Mouse (Mus musculus) kidney, adult 11 months (tissue): ENCODE data around the gene Rhobtb1.

Experiments
- DNase-seq: peaks from one replicate; pipeline ENCODE4 v3.0.0; 2022

The Rhobtb1 gene

DNA sequence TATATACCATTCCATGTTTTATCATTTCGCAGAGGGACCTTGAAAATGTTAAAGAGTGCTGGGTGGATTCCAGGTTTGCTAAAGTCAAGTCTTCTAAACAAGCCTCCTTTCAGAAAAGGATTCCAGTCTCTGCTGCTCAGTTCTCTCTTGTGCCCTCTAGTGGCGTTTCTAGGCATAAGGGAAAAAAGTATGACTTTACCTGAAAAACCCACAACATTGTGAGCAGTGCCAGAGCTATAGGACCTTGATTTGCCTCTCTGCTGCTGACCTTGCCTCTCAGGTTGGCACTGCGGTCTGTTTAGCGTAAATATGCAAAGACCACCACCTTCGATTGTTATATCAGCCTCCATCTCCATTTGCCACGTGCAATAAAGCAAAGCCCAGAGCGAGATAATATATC lies 13.9 kb downstream of the Rhobtb1 start:
- no peak for DNase-seq

DNA sequence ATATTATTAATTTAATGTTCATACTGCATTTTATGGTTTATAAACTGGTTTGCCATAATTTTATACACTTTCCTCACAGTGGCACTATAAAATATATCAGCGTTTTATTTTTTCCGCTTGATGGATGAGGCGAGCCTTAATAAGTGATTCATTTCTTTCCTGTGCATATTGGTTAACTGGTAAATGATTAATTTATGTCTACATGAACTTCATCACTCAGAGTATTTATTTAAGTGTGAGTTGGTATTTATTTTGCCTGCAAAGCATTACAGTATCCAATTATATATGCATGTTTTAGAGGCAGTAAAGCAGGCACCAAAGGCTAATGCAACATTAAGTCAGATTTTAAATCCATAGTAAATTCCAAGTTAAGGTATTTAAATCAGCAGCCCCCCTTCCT lies 14.6 kb downstream of the Rhobtb1 start:
- no peak for DNase-seq

DNA sequence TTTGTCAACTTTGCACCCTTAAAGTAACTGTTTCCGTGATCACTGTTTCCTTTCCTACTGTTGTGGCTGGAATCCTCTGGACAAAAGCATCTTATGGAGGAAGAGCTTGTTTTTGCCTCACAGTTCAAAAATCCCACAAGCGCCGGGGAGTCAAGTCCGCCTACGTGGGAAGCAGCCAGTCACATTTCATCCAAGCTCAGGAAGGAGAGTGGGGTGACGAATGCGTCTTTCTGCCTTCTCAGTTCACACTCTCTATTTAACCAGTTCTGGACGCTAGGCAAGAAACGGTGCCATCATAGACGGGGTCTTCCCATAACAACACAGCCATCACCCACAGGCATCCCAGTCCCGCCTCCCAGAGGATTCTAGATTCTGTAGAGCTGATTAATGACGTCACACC lies 15.3 kb downstream of the Rhobtb1 start:
- no peak for DNase-seq

DNA sequence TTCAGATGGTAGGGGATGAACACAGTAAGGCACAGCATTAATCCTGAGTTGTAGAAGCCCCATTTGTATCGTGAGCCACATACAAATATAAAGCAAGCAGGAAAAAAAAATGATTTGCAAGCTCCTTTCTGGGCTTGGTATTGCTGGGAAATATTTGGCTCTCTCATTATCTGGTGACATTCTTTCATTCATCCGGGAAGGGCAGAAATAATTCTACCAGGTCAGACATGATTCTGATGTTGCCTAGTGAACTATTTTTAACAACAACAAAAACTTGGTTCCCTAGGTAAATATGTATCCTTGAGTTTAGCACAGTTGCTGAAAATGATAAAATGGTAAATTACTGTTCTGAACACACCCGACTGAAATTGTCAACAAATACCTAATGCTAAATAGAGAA lies 21.2 kb downstream of the Rhobtb1 start:
- DNase-seq: no peak

DNA sequence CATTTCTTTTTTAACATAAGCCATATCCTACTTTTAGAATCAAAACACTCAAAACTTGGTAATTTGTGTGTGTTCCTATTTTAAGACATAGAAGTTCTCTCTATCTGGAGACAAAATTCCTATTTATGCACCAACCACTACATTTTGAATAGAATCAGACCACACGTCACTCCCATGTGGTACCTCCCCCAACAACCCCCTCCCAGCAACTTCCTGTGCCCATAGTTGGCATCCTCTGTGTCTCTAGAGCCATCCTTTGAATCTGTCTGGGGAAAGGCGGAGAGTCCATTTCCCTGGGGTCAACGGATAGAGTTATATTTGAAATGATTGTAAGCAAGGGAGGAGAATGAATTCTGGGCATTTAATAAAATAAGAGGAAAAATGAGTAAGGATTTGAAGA lies 24.9 kb downstream of the Rhobtb1 start:
- DNase-seq: no peak

DNA sequence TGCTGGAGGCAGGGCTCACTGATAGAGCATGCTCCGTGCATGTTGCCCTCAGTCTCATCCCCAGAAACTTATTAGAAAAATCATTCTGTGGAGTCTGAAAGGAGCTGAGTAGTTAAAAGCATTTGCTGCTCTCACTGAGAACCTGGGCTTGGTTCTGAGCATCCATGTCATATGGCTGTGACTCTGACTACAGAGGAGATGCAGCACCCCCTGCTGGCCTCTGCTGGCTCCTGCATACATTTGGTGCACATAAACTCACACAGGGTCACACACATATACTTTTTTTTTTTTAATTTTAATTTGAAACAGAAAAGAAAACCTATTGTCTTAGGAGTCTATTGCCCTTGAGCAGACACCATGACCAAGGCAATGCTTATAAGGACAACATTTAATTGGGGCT lies 28.1 kb downstream of the Rhobtb1 start:
- DNase-seq: no peak

DNA sequence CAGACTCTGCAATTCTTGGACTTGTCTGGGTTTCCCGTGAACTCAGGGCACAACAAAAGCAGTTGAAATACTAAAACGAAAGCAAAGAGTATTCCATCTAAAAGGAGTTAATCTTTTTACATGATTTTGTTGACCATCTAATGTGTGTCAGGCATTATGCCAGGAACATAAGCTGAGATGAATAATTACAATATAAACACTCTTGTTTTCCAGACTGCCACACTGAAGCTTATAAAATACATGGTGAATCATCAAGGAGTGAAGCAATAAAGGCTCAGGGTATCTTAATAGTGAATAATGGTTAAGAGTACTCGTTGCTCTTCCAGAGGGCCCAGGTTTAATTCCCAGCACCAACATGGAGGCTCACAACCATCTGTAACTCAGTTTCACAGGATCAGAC lies 29.8 kb downstream of the Rhobtb1 start:
- no peak for DNase-seq

DNA sequence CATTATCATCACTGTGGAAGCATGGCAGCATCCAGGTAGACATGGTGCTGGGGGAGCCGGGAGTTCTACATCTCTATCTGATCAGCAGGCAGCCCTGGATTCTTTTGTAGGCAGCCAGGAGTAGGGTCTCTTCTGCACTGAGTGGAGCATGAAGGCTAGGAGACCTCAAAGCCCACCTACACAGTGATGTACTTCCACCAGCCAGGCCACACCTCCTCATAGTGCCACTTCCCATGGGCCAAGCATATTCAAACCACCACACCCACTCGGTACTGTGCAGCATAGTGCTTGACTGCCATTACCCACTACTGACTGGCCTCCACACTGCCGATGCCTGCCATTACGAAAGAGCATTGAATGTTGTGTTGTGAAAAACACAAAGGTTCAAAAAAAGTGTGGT lies 33.7 kb downstream of the Rhobtb1 start:
- DNase-seq: no peak

DNA sequence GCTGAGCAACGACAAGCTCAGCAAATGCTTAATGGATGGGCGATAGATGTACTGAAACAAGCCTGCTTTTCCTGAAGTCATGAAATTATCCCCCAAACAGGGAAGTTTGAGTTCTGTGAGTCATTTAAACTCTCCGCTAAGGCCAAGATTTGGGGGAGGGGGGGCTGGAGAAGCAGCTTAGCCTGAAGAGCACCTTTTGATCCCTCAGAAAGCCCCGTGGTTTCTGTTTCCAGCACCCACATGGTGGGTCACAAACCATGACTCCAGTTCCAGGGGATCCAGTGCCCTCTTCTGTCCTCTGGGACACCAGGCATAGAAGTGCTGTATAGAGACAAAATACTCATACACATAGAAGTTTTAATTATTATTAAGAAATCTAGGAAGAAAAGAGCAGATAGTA lies 34.2 kb downstream of the Rhobtb1 start:
- DNase-seq: no peak

DNA sequence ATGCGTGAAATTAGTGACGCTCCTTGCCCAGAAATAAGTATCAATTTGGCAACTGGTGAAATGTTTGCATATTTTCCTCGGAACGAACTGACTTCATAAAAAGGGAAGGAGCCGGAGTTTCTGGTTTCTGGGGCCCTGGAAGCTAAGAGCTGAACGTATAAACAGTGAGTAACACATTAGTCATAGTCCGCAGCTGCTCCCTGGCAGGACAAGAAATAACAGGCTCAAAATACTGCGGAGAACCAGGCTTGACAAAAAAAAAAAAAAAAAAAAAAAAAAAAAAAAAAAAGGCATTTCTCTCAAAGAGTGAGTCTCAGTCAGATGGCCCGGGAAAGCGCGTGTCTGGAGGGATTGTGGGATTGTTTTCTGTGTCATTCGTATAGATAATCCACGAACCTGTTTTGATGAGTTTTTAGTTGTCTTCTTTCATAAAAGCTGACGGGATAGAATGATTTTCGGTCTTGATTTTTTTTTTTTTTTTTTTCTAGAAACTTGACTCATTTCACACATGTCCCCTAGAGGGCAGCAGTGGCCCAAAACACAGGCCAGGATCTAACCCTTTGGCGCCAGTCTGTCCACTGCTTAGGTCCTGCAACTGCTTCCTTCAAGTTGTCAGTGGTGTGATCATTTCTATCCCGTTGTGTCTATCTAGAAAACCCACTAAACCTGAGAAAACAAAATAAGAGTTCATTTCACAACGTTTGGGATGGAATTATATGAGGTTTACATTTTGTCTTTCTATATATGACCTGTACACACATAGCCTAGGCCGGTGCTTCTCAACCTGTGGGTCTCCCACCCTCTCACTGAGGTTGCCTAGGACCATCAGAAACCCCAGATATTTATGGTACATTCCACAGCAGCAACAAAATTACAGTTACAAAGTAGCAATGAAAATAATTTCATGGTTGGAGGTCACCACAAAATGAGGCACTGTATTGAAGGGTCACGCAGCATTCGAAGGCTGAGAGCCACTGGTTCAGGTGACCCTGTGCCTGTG lies 35.0 kb downstream of the Rhobtb1 start:
- peak; percentile 64 for DNase-seq

DNA sequence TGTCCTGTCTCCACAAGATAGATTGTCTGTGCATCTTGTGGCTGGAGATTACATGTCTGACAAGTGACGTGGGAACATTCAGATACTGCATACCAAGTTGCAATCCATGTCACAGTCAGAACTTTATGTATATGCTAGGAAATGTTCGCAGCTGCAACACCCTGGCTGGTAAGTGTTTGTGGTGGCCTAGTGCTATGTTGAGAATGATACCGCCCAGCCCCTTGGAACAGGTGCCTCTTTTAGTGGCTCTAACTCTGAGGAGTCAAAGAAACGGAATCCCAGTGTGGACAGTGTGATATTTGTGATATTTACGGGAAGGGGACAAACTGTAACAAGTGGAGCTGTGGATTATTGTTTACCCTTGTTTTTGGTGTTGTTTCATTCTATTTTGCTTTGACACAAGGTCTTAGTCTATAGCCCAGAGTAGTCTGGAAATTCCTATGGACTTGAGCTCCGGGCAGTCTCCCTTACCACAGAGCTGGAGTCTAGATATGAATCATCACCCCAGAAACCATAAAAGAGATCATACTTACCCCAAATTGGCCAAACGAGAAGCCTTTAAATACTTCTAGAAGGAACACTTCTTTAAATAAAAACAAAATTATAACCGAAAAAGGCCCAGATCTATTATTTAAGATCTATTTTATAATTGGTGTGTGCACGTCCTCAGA lies 36.7 kb downstream of the Rhobtb1 start:
- no peak for DNase-seq

DNA sequence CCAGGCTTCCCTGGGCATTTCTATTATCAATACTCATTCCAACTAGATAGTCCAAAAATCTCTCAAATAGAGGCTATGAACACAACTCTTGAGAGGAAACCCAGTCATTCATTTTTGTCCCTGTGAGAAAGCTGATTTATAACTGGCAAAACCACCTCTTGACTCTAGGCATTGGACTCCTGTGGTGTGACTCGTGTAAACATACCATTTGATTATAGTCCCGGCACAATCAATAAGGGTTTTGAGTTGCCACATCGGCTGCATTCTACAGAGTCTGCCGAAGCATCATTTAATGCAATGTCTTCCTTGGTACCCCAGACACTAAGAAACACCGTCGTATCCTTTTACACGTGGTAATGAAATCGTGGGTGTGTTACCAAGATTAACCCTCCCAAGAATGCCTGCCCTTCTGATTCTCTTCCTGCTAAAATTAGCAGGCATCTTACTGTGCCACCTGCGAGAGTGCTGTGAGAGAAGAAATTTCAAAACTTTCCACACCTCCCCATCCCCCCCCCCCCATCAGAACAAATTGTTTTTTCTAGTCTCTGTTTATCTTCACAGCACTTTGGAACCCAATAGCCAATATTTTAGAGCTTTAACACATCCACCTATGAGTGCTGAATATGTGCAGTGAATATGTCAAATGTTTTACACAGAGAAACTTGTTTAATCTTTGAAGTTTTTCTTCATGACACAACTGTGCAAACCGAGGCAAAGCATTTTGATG lies 39.4 kb downstream of the Rhobtb1 start:
- DNase-seq: no peak

DNA sequence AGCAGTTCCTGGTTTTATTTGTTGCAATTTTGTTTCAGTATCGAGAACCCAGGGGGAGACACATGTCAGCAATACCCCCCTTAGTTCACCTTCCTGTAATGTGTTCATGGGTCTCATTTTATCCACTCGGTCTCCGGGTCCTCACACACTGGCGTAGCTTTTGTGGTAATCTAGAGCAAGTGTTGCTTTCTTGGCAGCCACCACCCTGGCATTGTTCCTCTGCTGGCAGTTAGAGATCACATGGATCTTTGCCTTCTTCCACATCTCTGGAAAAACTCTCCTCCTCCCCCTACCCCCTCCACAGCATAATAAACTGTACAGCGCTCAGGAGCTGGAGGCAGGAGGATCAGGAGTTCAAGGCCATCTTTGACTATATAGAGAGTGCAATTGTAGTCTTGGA lies 41.0 kb downstream of the Rhobtb1 start:
- no peak for DNase-seq

DNA sequence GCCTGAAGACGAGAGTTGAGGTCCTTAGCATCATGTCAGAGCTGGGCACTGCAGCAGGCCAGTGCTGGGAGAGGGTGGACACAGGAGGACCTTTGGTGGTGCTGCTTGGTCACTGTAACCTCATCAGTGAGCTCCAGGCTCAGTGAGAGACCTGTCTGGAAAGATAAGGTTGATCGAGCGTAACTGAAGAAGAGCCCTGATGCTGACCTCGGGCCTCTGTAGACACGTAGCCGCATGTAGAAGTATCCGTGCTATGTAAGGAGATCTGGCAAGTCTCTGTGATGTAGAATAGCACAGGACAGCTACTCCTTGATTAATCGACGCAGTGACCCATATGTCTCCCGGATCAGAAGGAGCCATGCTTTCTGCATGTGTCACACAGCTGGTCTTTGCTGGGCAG lies 42.5 kb downstream of the Rhobtb1 start:
- DNase-seq: no peak

DNA sequence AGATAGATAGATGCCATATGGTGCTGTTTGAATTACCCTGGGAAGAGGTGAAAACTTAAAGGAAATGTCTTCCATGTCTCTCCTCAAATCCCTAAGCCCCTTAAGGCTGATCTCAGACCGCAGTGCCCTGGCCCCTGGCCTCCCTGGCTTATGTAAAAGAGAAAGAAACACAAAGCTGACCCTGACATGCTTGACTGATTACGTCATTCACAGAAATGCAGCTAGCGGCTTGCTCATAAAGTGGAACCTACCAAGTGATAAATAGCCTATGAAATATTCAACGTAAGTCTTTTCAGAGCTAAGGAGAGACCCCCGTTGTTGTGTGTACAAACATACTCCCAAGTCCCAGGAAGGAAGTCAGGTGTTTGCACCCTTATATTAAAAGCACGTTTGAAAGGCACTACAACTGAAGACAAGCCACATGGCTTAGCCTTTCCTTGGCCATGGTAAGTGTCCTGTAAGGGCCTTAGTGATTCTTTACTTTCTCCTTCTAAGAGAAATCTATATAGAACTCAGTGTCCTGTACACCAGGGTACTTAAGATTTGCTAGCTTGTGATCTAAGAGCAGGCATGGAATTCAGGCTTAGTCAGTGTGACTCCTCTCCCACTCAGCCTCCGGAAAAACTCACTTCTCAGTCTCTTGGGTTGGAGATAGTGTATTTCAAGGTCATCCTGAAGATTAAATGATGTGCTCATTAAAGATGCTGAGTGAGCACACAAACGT lies 53.6 kb downstream of the Rhobtb1 start:
- no peak for DNase-seq

DNA sequence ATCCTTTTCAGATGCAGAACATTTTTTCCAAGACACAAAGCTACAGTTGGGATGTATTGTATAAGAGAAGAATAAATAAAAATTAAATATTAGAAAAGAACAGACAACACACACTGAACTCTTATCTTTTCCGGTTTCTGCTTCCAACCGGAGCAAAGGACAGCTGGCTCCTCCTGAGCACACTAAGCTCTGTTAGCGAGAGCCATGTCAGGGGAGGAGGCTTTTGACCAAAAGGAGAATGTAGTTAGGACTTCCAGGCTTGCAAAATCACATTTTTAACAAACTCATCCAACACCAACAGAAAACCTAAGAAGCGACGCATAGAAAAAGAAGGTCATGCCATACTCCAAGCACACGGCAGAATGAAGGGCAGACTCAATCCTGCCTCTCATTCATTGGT lies 54.8 kb downstream of the Rhobtb1 start:
- DNase-seq: no peak

DNA sequence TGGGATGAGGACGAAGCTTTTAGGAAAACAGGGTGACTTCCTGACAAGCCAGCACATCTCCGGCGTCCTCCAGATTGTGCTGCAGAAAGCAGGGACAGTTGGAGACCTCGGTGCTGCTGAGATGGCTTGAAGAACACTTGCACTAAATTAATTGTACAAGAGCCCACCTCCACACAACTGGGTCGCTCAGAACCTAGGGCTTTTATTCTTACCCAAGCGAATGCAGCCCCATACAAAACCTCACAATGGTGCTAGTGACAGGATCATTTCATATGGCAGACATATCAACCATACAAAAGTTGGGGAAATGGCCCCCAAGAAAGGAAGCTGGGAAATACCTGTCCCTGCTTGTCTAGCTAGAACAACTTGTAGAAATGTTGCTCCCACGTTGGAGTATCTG lies 56.2 kb downstream of the Rhobtb1 start:
- DNase-seq: no peak

DNA sequence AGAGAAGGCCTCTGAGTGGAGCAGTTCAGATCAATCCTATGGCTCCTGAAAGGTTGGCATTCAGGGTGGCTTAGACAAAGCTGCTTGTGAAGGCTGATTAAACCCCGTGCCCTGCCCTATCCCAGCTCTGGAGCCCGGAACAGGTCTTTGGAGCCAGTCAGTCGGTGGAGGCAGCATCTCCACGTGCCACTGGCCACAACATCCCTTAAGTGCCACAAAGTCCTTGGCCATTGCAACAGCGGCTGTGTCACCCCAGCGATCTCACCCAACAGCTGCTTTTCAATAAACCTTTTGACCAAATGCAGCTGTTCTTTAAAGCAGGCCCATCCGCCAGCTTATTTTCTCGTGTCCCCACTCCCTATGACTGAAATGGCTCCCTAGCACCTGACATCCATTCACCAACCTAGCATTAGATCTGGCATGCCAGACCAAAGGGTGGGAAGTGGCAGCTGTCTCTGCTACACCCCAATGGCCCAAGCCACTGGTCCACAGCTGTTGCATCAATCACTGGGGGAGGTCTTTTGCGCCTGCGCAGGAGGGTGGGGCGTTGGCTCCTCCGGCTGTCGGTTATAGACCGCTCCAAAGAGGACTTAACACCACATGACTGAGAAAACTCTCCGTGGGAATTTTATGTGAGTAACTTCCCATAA lies 56.9 kb downstream of the Rhobtb1 start:
- no peak for DNase-seq

DNA sequence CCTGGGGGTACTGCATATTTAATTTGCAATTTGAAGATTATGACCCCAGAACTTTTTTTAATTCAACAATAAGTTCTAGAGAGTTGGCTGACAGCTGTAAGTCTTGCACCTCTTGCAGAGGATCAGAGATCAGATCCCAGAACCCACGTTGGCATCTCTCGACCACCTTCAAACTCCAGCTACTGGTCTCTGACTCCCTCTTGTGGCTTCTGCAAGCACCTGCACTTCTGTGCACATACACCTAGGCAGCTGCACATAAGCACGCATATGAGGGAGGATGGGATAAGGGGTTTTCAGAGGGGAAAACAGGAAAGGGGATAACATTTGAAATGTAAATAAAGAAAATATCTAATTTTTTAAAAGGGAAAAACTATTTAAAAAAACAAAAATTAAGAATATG lies 57.5 kb downstream of the Rhobtb1 start:
- DNase-seq: no peak

DNA sequence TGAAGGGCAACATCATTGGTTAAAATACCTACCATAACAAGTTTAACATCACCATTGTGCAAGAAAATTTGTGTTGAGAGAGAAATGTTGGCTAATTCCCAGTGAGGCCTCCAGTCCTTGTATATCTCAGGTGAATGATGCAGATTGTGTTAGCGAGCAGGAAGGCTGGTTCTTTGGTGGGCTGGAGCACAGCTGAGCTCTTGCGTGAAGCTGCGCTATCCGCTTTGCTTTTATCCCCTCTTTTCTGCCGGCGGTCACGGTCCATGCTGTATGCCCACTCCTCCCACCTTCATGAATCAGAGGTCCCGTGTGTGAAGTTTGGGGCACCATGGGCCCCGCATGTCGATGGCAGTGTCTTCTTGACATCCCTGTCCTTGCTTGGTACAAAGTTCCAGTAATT lies 58.8 kb downstream of the Rhobtb1 start:
- DNase-seq: no peak

DNA sequence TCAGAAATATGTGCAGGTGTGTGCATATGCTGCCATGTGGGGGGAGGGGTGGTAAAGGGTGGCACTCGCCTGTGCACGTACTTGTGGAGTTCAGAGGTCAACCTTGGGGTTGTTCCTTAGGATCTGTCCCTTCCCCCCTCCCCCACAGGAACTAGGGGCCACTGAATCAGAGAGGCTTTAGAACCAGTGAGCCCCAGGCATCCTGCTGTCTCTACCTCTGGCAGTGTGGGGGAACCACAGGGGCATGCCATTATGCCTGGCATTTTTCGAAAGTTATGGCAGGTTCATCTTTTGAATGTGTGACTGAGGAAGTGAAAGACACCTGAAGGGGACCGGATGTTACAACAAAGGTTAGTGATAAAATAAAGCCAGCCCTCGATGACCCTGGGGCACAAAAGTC lies 59.4 kb downstream of the Rhobtb1 start:
- no peak for DNase-seq

DNA sequence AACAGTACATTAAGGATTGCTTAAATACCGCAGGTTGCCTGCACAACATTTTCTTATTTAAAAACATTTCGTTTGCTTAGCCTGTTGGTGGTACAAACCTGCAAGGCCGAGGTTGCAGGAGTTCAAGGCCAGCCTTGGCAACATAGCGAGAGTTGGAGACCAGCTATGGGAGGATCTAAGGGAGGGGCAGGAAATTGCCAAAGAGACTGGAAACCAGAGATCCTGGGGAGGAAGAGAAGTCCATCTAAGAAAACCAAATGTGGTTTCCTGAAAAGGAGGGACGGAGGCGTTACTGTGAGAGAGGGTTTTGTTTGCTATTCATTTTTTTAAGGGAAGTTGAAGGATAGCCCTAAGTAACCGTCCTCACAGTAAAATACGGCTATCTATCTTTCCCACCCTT lies 60.3 kb downstream of the Rhobtb1 start:
- no peak for DNase-seq

DNA sequence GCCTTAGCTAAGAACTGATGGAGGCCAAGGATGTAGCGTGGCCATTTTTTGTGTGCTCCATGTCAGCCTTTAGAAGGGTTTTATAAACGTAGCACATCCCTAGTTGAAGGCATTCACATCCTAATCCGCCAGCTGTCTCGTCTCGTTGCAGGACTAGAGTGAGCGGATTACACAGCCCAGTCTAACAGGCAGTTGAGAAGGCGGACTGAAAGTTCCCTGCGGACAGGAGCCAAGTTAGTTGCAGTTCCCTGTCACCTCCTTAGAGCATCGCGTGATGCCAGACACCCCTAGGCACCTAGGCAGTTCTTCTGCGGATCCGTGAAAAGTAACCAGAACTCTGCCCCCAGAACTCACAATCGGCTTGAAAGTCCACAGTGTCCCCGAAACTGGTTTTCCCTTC lies 60.7 kb downstream of the Rhobtb1 start:
- DNase-seq: peak; percentile 46
